Mouse (Mus musculus) R1 (cell line): ENCODE measurements around the gene Tns3.
A peak's percentile ranks its signal among the peaks of the same experiment; 100 is the strongest.
"Not testable (repeated sequence)": the region's sequence is repeated elsewhere in the genome, so short reads cannot be mapped to it uniquely, and the experiment has no call there.

Experiments used
- DNase-seq: peaks from one replicate; pipeline ENCODE4 v3.0.0-alpha.2; 2018; ENCODE audit warnings: low read depth, low spot score

Gene Tns3

DNA sequence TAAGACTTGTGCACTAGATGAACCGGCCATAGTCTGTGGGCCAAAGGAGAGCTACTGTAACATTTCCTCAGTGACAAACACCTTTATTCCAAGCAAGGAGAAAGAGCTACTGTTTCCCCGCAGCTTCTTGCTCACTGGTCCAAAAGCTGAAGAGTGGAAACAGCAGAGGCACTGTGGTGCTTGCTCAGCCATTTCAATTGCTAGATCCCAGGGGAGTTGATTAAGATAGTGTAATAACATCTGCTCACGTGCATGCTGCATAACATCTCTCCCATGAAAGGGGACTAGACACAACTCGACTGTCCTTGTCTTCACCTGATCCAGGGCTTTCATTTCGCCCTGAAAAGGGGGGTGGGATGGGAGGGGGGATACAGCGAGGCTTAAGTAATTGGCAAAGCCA lies 41.7 kb downstream of the Tns3 start:
- no peak for DNase-seq

GRCm38 (mm10) chr11:8619111-8619510 lies 45.2 kb downstream of the Tns3 start:
- not testable (repeated sequence) for DNase-seq

DNA sequence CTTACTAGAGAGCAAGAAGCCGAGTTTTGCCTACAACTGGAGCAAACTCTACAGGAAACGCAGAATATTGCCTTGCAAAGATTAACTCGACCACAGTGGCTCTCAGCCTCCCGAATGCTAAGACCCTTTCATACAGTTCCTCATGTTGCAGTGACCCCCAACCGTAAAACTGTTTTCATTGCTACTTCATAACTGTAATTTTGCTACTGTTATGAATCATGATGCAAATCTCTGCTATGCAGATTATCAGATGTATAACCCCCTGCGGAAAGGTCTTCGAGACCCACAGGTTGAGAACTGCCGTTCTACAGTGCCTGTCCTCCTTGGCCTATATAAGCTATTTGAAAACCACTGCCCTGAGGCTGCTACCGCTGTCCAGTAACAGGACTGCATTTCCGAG lies 46.0 kb downstream of the Tns3 start:
- no peak for DNase-seq

- peak; percentile 73 for DNase-seq
Measured at GRCm38 (mm10) chr11:8615436-8615835, 48.9 kb downstream of the Tns3 start.

GRCm38 (mm10) chr11:8610456-8610855 lies 53.9 kb downstream of the Tns3 start:
- DNase-seq = no peak

- DNase-seq = no peak
Measured at GRCm38 (mm10) chr11:8609873-8610272, 54.5 kb downstream of the Tns3 start.

DNA sequence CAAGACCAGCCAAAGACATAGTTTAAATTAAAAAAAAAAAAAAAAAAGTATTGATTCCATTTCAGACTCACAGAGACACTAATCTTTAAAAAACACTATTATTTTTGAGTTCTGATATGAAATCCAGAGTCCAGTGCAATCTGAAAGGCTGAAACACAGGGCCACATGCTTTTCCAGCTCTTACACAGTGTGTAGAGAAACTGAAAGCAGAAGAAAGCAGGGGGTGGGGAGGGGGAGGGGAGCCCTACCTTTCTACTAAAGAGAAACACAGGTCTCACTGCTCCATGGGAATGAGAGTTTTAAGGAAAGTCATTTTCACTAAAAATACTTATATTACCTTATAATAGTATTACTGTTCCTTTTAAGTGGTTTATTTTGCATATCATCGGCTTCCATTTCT lies 57.2 kb downstream of the Tns3 start:
- DNase-seq = no peak

DNA sequence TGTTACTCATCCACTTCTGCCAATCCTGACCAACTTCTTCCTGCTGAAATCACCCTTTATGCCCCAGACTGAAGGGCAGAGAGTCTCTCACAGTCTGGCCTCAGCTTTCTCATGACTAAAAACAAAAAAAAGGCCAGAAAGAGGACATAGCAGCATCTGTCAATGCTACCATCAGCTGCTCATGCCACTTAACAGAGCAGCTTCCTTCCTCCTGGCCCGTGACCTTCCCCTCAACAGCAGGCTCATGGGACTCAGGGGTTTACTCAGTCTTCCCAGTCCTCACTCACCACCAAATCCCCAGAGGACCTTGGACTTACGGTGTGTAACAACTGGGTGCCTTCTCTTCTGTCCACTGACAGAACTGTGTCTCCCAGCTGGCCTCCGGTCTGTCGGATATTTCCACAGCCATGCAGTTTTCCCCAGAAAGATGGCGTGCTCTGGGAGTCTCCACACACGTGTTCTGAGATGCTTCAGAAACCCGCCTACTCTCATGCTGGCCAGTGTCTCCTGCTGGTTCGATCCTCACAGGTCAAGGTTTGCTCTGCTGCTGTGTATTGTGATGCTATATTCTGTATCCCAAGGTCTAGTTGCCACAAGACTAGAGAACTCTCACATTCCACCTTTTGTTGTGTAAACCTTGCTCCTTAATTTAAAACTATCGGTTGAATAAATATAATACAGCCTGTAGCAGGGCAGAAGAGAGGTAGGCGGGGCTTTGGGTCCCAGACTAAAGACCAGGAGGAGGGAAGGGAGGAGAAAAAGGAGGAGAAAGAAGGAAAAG lies 59.4 kb downstream of the Tns3 start:
- peak; percentile 99 for DNase-seq

DNA sequence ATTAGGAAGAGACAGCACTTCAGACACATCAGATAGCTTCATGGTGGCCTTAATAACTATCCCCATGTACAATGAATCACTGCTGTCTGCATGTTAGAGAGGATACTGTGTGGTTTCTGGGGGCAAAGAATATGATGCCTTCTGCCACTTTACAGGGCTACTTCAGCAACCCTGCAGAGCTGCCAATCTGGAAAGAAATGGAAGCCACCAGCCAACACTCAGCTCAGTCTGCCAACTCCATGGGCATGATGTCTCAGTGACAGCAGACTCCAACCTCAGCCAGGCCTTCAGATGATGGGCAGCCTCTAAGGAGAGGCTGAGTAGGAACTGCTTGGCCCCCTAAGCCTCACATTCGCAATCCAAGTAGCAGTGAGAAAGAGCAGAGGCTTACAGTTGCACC lies 61.7 kb downstream of the Tns3 start:
- no peak for DNase-seq

- DNase-seq = no peak
Measured at GRCm38 (mm10) chr11:8601411-8601821, 62.9 kb downstream of the Tns3 start.

- DNase-seq = no peak
Measured at GRCm38 (mm10) chr11:8595642-8596041, 68.7 kb downstream of the Tns3 start.

GRCm38 (mm10) chr11:8593172-8593571 lies 71.2 kb downstream of the Tns3 start:
- no peak for DNase-seq

GRCm38 (mm10) chr11:8591271-8591670 lies 73.1 kb downstream of the Tns3 start:
- no peak for DNase-seq

DNA sequence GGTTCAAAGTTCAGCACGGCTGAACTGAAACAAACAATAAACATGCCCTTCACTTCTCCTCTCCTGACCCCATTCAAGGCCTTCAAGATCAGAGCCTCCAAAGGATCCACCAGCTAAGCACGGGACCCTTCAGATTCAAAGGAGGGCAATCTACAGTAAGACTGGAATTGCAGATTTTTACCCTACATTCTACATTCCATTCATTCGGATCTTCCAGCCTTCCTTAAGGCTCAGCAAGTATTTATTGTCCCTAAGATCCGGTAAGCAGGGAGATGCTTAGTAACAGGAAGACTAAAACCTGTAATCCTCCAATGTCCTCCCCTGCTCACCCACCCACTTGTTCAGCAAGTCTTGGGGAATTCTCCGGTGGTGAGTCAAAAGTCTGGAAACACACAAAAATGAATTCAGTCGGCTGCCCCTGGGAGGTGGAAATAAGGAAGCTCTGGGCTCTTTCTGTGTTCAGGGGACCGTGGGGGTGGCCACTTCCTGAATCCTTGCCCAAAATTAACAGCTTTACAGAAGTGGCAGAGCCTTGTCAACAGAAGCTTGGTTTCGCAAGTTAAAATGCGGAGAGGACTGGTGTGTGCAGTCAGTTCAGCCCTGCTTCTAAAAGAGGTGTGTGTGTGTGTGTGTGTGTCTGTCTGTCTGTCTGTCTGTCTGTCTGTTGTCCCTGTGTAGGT lies 75.0 kb downstream of the Tns3 start:
- peak; percentile 97 for DNase-seq

- DNase-seq = no peak
Measured at GRCm38 (mm10) chr11:8587941-8588340, 76.4 kb downstream of the Tns3 start.

DNA sequence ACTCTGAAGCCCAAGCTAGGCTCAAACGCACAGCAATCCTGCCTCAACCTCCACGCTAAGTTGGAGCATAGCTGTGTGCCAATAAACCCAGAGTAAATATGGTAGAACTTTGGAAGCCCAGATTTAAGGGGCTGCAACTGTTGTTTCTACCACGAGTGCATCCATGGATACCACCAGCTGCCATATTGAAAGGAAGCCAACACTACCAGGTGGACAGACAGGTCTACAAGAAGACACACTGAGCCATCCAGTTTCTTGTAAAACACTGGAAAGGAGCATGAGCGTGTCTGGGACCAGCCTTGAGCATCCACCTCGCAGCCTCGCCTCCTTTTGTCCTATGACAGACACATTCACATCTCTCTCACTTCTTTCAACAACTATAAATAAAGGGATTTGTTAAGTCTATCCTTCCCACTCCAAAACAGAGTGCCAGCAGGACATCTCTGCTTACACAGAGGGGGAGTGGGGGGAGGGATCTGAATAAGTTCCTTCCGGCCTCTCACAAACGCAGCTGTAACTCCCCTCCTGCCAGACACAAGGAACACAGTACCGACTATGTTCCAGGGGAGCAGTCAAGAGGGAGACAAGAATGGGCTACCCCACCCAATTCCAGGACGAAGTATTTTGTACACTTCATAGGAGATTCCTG lies 77.2 kb downstream of the Tns3 start:
- peak; percentile 99 for DNase-seq

DNA sequence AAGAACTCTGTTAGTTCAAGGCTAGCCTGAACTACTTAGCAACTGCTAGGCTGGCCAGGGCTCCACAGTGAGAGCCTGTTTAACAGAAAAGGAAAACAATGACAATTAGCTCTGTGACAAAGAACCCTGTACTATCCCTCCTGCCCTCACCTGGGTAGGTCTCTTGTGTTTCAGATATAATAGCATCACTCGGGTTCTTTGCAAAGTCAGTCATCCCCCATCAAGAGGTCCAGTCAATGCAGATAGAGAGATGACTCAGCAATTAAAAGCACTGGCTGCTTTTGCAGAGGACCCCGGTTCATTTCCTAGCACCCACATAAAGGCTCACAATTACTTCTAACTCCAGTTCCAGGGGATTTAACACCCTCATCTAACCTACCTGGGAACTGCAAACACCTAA lies 78.0 kb downstream of the Tns3 start:
- DNase-seq = peak; percentile 60

- DNase-seq = no peak
Measured at GRCm38 (mm10) chr11:8585686-8586085, 78.6 kb downstream of the Tns3 start.

- DNase-seq = peak; percentile 88
Measured at GRCm38 (mm10) chr11:8584925-8585324, 79.4 kb downstream of the Tns3 start.

GRCm38 (mm10) chr11:8584307-8584706 lies 80.0 kb downstream of the Tns3 start:
- DNase-seq = no peak

- no peak for DNase-seq
Measured at GRCm38 (mm10) chr11:8583137-8583536, 81.2 kb downstream of the Tns3 start.

DNA sequence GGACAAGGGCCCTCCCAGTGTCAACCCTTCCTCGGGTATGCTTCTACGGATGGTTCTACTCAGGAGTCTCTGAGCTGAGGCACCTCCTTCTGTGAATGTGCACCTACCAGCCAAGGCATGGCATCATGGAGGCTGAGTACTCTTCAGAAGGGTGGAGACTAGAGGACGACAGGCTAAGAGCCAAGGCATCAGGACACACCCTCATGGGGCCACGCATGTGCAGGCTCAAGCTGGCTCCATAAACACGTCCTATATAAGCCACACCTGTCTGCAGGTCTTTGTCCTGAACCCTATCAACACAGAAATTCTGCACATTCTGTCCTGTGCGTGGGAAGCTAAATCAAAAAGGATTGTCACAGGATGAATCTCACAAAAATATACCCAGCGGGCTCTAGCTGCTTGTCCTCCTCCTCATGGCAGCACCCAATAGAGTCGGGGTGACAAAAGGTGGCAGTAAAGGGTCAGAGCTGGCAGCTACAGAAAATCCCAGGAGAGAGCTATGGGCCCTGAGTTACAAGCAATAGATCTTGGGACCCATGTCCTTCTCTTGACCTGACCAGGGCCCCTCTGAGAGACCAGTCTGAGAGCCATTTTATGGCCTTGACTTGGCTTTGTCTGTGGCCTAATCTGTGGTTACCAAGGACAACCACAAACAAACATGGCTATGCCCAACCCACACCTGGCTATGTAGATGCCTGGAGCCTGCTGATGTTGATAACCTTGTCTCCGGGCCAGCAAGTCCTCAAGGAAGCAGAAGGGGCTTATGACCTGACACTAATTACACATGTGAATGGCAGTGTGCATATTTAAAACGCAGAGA lies 82.0 kb downstream of the Tns3 start:
- peak; percentile 79 for DNase-seq
